Mouse (Mus musculus) cortical plate, adult 2 months (tissue): ENCODE results near the gene Adam19. TPM values are rescaled to one million over a fixed set of nuclear protein-coding genes. Genes with fewer than 3 reads are reported as not detected.

ENCODE experiments used
- H3K27ac ChIP-seq: fragments of 200-500 bp; 2 replicates; pipeline ENCODE4 v1.5.1; 2012; ENCODE audit warnings: low read length, control low read depth, inconsistent platforms; ENCODE audit not compliant: insufficient read depth
- H3K4me1 ChIP-seq: fragments of 200-500 bp; 2 replicates; pipeline ENCODE4 v1.6.1; 2011; ENCODE audit warnings: low read length; ENCODE audit not compliant: control insufficient read depth, insufficient read depth
- H3K4me3 ChIP-seq: fragments of 200-500 bp; 2 replicates; pipeline ENCODE4 v1.5.1; 2011; ENCODE audit warnings: mild to moderate bottlenecking, low read length, control low read depth; ENCODE audit not compliant: insufficient read depth
- CTCF ChIP-seq: fragments of 200-500 bp; IDR thresholded peaks from 2 replicates; pipeline ENCODE4 v1.5.1; 2011; ENCODE audit warnings: mild to moderate bottlenecking, control low read depth, low read length; ENCODE audit not compliant: insufficient read depth; ENCODE audit errors: extremely low read depth
- POLR2A ChIP-seq: fragments of 200-500 bp; IDR thresholded peaks from 2 replicates; pipeline ENCODE4 v1.6.1; 2011; ENCODE audit warnings: mild to moderate bottlenecking, low read length, control low read depth; ENCODE audit not compliant: insufficient read depth; ENCODE audit errors: extremely low read depth
- polyA plus RNA-seq: library from polyadenylated mRNA; depleted of rRNA; stranded (reverse); fragments of >200 nt; gene quantifications from 2 replicates; pipeline ENCODE4 v1.2.3, GENCODE M21; 2012; rRNA removed

Gene Adam19
- polyA plus RNA-seq: 9.6 and 9.9 TPM in 2 replicates

- no peaks in the 10 kb centered on the region; the same call in 1 of the 2 replicates for H3K4me1 ChIP-seq
- peak within 1 kb of the TSS; percentile 51 for H3K27ac ChIP-seq
- TF ChIP-seq POLR2A (peak; percentile 29; the same call in 1 of the 2 replicates), CTCF (no peak)
- H3K4me3 ChIP-seq: peak within 1 kb of the TSS; percentile 75
Measured at GRCm38 (mm10) chr11:46055896-46056769, at the start of gene Adam19. TSS of gene Adam19 (plus strand) at chr11:46055992.

DNA sequence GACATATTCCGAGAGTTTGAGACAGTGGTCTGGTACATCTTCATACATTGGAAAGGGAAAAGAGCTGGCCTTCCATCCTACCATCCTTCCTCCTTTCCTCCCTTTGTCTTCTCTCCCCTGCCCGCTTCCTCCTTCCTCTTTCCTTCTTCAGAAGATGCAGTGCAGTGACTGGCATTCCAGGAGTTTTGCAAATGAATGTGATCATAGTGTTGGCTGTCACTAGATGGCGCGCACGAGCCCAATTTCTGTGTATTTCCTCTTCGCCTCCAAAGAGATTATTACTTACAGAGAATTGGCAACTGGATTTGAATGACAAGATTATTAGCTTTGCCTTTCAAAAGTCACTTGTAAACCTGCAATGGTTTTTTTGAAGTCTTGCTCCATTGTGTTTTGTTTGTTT lies 39.7 kb upstream of the Adam19 start:
- TF ChIP-seq POLR2A (no peak), CTCF (peak; percentile 75)
- Histone ChIP-seq H3K27ac (no peak overlapping the region), H3K4me1 (no peaks in the 10 kb centered on the region), H3K4me3 (no peak overlapping the region)

DNA sequence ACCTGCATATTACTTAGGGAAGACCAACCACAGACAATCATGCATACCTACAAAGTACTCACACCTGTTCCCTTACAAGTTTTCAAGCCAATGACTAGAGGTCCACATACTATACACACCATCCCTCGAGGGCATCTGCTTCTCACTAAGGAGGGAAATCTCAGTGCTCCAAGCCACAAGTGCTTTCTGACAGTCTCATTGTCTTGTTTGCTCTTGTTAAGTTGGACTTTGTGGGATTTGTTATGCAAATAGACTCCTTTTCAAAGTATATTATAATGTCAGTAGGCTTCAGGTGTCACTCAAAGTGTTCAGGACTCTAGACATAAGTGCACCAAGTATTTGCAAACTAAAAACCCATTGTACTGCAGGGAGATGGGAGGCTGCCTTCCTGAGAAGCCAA lies 35.5 kb upstream of the Adam19 start:
- TF ChIP-seq CTCF (no peak), POLR2A (no peak)
- no peaks in the 10 kb centered on the region for H3K4me1 ChIP-seq

DNA sequence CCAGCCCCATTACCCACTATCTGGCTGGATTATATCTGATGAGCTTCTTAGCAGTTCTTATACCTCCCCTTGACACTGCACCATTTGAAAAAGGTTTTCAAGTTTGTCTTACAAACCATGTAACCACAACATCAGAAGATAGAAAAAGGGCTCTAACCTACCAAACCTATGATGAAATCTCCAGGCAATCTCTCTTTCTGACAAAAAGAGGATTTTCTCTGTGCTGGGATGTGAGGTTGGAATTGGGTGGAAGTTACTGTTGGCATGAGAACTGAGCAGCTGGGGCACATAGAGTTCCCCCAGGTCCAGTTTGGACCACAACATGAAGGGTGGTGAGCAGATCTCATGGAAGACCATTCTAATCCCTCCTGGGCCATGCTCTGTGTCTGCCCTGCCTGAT lies 33.9 kb upstream of the Adam19 start:
- Histone ChIP-seq H3K4me1 (no peaks in the 10 kb centered on the region), H3K27ac (no peak overlapping the region), H3K4me3 (no peak overlapping the region)
- TF ChIP-seq POLR2A: no peak
- no peak for TF ChIP-seq CTCF

More for the DNA sequence above, 35.5 kb upstream of the Adam19 start:
- no peak overlapping the region for H3K4me3 ChIP-seq
- no peak overlapping the region for H3K27ac ChIP-seq

GRCm38 (mm10) chr11:46022983-46023382 lies 32.8 kb upstream of the Adam19 start:
- Histone ChIP-seq H3K4me3 (no peak overlapping the region), H3K27ac (no peak overlapping the region), H3K4me1 (no peaks in the 10 kb centered on the region)
- TF ChIP-seq CTCF: no peak
- no peak for TF ChIP-seq POLR2A

DNA sequence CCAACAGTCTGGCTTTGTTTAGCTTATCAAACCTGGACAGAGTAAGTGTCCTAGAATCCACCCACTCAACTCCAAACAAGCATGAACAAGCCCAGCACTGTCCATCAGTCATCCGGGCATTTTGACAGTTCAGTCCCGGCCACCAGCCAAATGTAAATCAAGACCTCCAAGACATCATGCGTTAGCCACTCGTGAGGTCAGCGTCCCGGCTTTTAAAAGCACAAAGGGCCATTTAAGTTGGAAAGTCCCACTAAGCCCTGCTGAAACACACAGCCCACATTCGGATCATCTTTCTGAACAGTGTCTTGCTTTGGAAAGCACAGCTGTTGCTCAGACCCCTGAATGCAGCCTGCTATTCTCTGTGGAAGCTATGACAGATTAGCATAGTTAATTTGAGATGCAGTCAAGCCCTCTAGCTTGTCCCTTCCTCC lies 29.8 kb upstream of the Adam19 start:
- no peaks in the 10 kb centered on the region for H3K4me1 ChIP-seq
- TF ChIP-seq CTCF (no peak), POLR2A (no peak)

DNA sequence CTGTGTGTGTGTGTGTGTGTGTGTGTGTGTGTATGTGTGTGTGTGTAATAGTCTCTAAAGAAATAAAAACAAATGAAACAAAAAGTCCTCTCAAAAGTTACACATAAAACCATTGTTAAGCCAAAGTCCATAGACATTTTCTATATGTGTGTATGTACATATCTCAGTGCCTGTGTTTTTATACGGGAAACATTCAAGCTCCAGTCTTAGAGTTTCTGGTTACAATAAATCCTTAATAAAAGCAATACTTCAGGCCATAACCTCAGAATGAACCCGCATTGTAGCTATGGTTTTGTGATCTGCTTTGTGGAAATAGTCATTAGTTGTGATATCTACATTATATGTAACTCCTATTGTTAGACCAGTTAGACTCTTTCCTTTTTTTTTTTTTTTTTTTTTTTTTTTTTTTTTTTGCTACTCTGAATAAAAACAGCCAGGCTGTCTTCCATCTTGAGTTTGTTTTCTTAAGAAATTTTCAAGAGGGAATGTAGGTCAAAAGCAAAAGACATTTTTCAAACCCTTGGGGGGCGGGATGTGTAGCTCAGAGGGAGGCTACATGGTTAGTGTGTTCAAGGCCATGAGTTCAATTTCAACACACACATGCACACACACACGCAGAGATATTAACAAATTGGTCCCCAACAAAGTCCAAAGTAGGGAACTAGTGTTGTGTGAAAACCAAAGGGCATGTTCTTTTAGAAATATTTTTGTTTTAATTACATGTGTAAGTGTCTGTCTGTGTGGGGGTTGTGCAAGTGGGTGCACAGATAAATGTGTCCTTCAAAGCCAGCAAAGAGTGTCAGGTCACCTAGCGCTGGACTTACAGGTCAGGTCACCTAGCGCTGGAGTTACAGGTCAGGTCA lies 27.6 kb upstream of the Adam19 start:
- no peak overlapping the region for H3K4me3 ChIP-seq
- no peak overlapping the region for H3K27ac ChIP-seq
- TF ChIP-seq POLR2A (no peak), CTCF (no peak)
- H3K4me1 ChIP-seq: no peaks in the 10 kb centered on the region

More for the DNA sequence above, 29.8 kb upstream of the Adam19 start:
- Histone ChIP-seq H3K27ac (no peak overlapping the region), H3K4me3 (no peak overlapping the region)

DNA sequence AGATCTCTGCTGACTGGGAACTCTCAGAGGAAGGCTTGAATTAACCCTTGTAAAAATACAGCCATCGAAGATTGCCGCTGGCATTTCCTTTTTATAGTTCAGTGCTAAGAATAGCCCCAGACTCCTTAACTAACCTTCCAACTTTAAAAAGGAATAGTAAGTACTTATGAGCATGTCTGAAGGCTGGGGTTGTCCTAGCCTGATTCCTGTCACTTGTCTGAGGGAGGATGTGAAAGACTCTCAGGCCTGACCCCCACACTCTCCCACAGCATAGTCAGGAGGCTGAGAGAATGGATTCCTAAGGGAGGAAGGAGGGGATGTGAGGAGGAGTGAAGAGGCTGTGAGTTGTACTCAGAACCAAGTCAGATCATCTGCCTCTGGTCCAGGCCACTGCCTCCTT lies 26.3 kb upstream of the Adam19 start:
- no peaks in the 10 kb centered on the region for H3K4me1 ChIP-seq
- H3K4me3 ChIP-seq: no peak overlapping the region
- no peak for TF ChIP-seq POLR2A
- no peak for TF ChIP-seq CTCF
- no peak overlapping the region for H3K27ac ChIP-seq

DNA sequence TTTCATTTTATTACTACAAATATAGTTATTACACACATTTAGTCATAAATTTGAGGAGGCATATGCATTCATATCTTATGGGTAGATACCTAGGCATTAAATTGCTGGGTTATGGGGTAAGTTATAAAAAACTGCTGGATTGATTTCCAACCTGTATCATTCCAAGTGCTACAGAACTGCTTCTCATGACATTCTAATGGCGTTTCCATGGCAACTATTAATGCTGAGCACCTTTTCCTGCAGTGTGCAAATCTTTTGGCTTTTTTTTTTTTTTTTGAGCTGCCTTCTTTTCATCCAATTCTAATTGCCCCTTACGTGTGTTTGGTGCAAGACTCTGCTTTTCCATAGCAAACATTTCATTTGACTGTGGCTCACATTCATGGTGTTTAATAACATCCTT lies 25.8 kb upstream of the Adam19 start:
- Histone ChIP-seq H3K4me3 (no peak overlapping the region), H3K4me1 (no peaks in the 10 kb centered on the region), H3K27ac (no peak overlapping the region)
- no peak for TF ChIP-seq POLR2A
- no peak for TF ChIP-seq CTCF

DNA sequence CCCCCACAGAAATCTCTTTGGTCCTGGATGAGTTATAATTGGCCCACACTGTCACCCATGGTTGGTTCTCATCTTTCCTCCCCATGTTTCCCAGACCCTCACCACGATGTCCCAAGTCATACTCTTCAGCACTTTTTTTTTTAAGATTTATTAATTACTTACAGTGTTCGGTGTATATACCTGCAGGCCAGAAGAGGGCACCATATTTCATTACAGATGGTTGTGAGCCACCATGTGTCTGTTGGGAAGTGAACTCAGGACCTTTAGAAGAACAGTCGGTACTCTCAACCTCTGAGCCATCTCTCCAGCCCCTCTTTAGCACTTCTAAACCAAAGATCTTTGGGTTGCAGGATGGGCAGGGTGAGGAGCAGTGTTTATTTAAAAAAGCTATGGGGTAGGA lies 24.3 kb upstream of the Adam19 start:
- no peak overlapping the region for H3K27ac ChIP-seq
- no peaks in the 10 kb centered on the region for H3K4me1 ChIP-seq
- no peak overlapping the region for H3K4me3 ChIP-seq
- TF ChIP-seq POLR2A: no peak
- 0 out of 2 replicates have a peak, but pooled peaks have one; percentile 5 for TF ChIP-seq CTCF
